Mouse (Mus musculus): ENCODE measurements around the gene Lrrc37a.

GRCm38 (mm10) chr11:103408880-103409279 lies 95.5 kb downstream of the Lrrc37a start:
- no peak for TF ChIP-seq POLR2A (IDR thresholded peaks at IDR 0.05; ENCODE audit: insufficient read depth, low read depth, low read length)
- TF ChIP-seq CTCF (IDR thresholded peaks at IDR 0.05; ENCODE audit: insufficient read depth, low read depth, low read length): no peak

Measured in olfactory bulb, adult 2 months (tissue).